Mouse (Mus musculus) lung, postnatal 0 days (tissue): ENCODE data around the gene Os9. TPM values are rescaled to one million over a fixed set of nuclear protein-coding genes. Genes with fewer than 3 reads are reported as not detected.
"Not testable (repeated sequence)": the region's sequence is repeated elsewhere in the genome, so short reads cannot be mapped to it uniquely, and the experiment has no call there.

ENCODE experiments used
- ATAC-seq: fragments of 200-750 bp; cut with Nextera tagmentation; 2 replicates; pipeline ENCODE4 v1.8.0; 2017; ENCODE audit warnings: moderate library complexity
- DNase-seq: peaks from one replicate; pipeline ENCODE4 v3.0.0-alpha.2; 2016; ENCODE audit warnings: low spot score
- H3K27ac ChIP-seq: fragments of 300-500 bp; sonication (generic); 2 replicates; pipeline ENCODE4 v1.5.1; 2014; ENCODE audit warnings: antibody characterized with exemption, mild to moderate bottlenecking, low read length, mixed read lengths
- H3K27me3 ChIP-seq: fragments of 300-500 bp; sonication (generic); replicated peaks from 2 replicates; pipeline ENCODE4 v1.6.1; 2014; ENCODE audit warnings: low read length, mixed read lengths; ENCODE audit not compliant: insufficient read depth
- H3K36me3 ChIP-seq: fragments of 300-500 bp; sonication (generic); 2 replicates; pipeline ENCODE4 v1.6.1; 2014; ENCODE audit warnings: low read length, mixed read lengths; ENCODE audit not compliant: insufficient read depth
- H3K4me1 ChIP-seq: fragments of 300-500 bp; sonication (generic); 2 replicates; pipeline ENCODE4 v1.6.1; 2014; ENCODE audit warnings: antibody characterized with exemption, low read depth, low read length, mixed read lengths; ENCODE audit not compliant: insufficient read depth
- H3K4me2 ChIP-seq: fragments of 300-500 bp; sonication (generic); replicated peaks from 2 replicates; pipeline ENCODE4 v1.6.1; 2014; ENCODE audit warnings: low read depth, mild to moderate bottlenecking, low read length, moderate library complexity, mixed read lengths
- H3K4me3 ChIP-seq: fragments of 300-500 bp; sonication (generic); 2 replicates; pipeline ENCODE4 v1.5.1; 2014; ENCODE audit warnings: low read depth, low read length
- H3K9ac ChIP-seq: fragments of 300-500 bp; sonication (generic); replicated peaks from 2 replicates; pipeline ENCODE4 v1.6.1; 2014; ENCODE audit warnings: low read depth, mild to moderate bottlenecking
- H3K9me3 ChIP-seq: fragments of 300-500 bp; sonication (generic); 2 replicates; pipeline ENCODE4 v1.6.1; 2016; ENCODE audit warnings: low read length, mixed read lengths
- CTCF ChIP-seq: IDR thresholded peaks from 2 replicates; pipeline ENCODE4 v1.5.1; 2016; ENCODE audit warnings: antibody characterized with exemption, mild to moderate bottlenecking
- EP300 ChIP-seq: IDR thresholded peaks from 2 replicates; pipeline ENCODE4 v1.6.1; 2016; ENCODE audit warnings: antibody characterized with exemption, mild to moderate bottlenecking, control low read depth
- WGBS: fragments of 180-500 bp; shearing (Covaris S2); extraction: QIAGEN DNeasy Blood & Tissue Kit; methylation state at CpG from one replicate; pipeline ENCODE4 v1.1.7; 2014; 5-methylcytosine and 5-hydroxymethylcytosine counted together
- polyA plus RNA-seq: library from polyadenylated mRNA; unstranded; fragments of >200 nt; fragmentation: Nextera tagmentation; extraction: Ambion mirVana; gene quantifications from 2 replicates; pipeline ENCODE4 v1.2.1, GENCODE M21; 2015

Os9 gene
- polyA plus RNA-seq, 1 experiment from 2014 or later = 112 TPM

GRCm38 (mm10) chr10:127138328-127139141, 17.6 kb upstream of the Os9 start:
- Histone ChIP-seq H3K4me3 (no peak overlapping the region), H3K9me3 (no peaks in the 10 kb centered on the region), H3K27ac (0 out of 2 replicates have a peak overlapping the region, but pooled peaks have one; percentile 0), H3K27me3 (no peaks in the 10 kb centered on the region), H3K4me2 (no peak overlapping the region), H3K9ac (no peak overlapping the region), H3K4me1 (no peaks in the 10 kb centered on the region), H3K36me3 (no peaks in the 10 kb centered on the region)
- DNase-seq = peak; percentile 44
- WGBS = 61% methylated on average over 18 of the region's 18 CpGs
- TF ChIP-seq EP300 = no peak
- no peak for TF ChIP-seq CTCF
- peak; percentile 61; the same call in 1 of the 2 replicates for ATAC-seq

- no peaks in the 10 kb centered on the region for H3K9me3 ChIP-seq
- no peak for TF ChIP-seq EP300
- TF ChIP-seq CTCF = no peak
- H3K9ac ChIP-seq = no peak overlapping the region
- 62% methylated on average over 3 of the region's 3 CpGs for WGBS
- H3K4me1 ChIP-seq = no peaks in the 10 kb centered on the region
- ATAC-seq (no peak), DNase-seq (no peak)
- no peak overlapping the region for H3K27ac ChIP-seq
- H3K36me3 ChIP-seq = no peaks in the 10 kb centered on the region
- no peak overlapping the region for H3K4me3 ChIP-seq
- no peak overlapping the region for H3K4me2 ChIP-seq
- H3K27me3 ChIP-seq = no peaks in the 10 kb centered on the region
Observed at GRCm38 (mm10) chr10:127137896-127138295, 17.0 kb upstream of the Os9 start.

GRCm38 (mm10) chr10:127136510-127136909, 15.6 kb upstream of the Os9 start:
- Histone ChIP-seq H3K4me3 (no peak overlapping the region), H3K9me3 (no peaks in the 10 kb centered on the region), H3K4me1 (no peaks in the 10 kb centered on the region), H3K4me2 (no peak overlapping the region), H3K36me3 (no peaks in the 10 kb centered on the region), H3K27ac (no peak overlapping the region), H3K9ac (no peak overlapping the region), H3K27me3 (no peaks in the 10 kb centered on the region)
- DNase-seq (peak; percentile 52), ATAC-seq (no peak)
- no peak for TF ChIP-seq EP300
- TF ChIP-seq CTCF = no peak
- 70% methylated on average over 4 of the region's 4 CpGs for WGBS

- ATAC-seq = no peak
- H3K27ac ChIP-seq = no peak overlapping the region
Observed at GRCm38 (mm10) chr10:127135118-127135836, 14.3 kb upstream of the Os9 start.

GRCm38 (mm10) chr10:127134394-127135035, 13.6 kb upstream of the Os9 start:
- peak; percentile 63 for TF ChIP-seq CTCF
- H3K36me3 ChIP-seq, H3K4me3 ChIP-seq, H3K9me3 ChIP-seq, DNase-seq, H3K4me1 ChIP-seq, ATAC-seq, H3K27me3 ChIP-seq, H3K27ac ChIP-seq, H3K4me2 ChIP-seq, H3K9ac ChIP-seq: not testable (repeated sequence)
- 77% methylated on average over 3 of the region's 3 CpGs for WGBS

More at GRCm38 (mm10) chr10:127135118-127135836, 14.3 kb upstream of the Os9 start:
- no peaks in the 10 kb centered on the region for H3K27me3 ChIP-seq
- no peak overlapping the region for H3K9ac ChIP-seq
- WGBS = 41% methylated on average over 7 of the region's 8 CpGs
- no peak for TF ChIP-seq CTCF
- TF ChIP-seq EP300 = no peak
- DNase-seq = no peak
- H3K36me3 ChIP-seq = no peaks in the 10 kb centered on the region
- H3K4me3 ChIP-seq = no peak overlapping the region
- H3K4me1 ChIP-seq = no peaks in the 10 kb centered on the region
- no peaks in the 10 kb centered on the region for H3K9me3 ChIP-seq
- H3K4me2 ChIP-seq = no peak overlapping the region

- H3K4me2 ChIP-seq = no peak overlapping the region
- no peaks in the 10 kb centered on the region for H3K36me3 ChIP-seq
- DNase-seq (no peak), ATAC-seq (no peak)
- peaks cover 4% of the 10 kb centered on the region; the same call in 1 of the 2 replicates for H3K4me1 ChIP-seq
- 41% methylated on average over 5 of the region's 5 CpGs for WGBS
- no peak overlapping the region for H3K27ac ChIP-seq
- TF ChIP-seq CTCF (no peak), EP300 (no peak)
- no peaks in the 10 kb centered on the region for H3K9me3 ChIP-seq
- H3K4me3 ChIP-seq = no peak overlapping the region
- no peak overlapping the region for H3K9ac ChIP-seq
- H3K27me3 ChIP-seq = no peaks in the 10 kb centered on the region
Observed at GRCm38 (mm10) chr10:127132469-127132868, 11.5 kb upstream of the Os9 start.
